Mouse (Mus musculus) 3T3-L1 (cell line): ENCODE measurements around the gene Olfr1118.
"Not testable (repeated sequence)": the region's sequence is repeated elsewhere in the genome, so short reads cannot be mapped to it uniquely, and the experiment has no call there.

Source experiments
- DNase-seq: peaks from one replicate; pipeline ENCODE4 v3.0.0-alpha.2; 2015; ENCODE audit warnings: low read depth, low spot score

Olfr1118 gene

GRCm38 (mm10) chr2:87307281-87307680 is at the start of gene Olfr1118:
Gene Olfr1118, plus strand, starts transcription at chr2:87307581.
- no peak for DNase-seq

GRCm38 (mm10) chr2:87267234-87267633 is 40.1 kb upstream of the Olfr1118 start, which contains the start of gene Olfr1116:
Gene Olfr1116, plus strand, starts transcription at chr2:87267534.
- DNase-seq = no peak

GRCm38 (mm10) chr2:87293977-87294376 is 13.4 kb upstream of the Olfr1118 start:
- DNase-seq = not testable (repeated sequence)

- DNase-seq = no peak
These were observed 47.1 kb downstream of the Olfr1118 start, which contains the start of gene Olfr1120 for GRCm38 (mm10) chr2:87354515-87354914. Gene Olfr1120, plus strand, starts transcription at chr2:87354815.

- DNase-seq = not testable (repeated sequence)
These were observed 52.7 kb downstream of the Olfr1118 start for GRCm38 (mm10) chr2:87360121-87360520.
